Mouse (Mus musculus) intestine, embryonic 15.5 days (tissue): ENCODE results near the gene Tk1. TPM values are rescaled to one million over a fixed set of nuclear protein-coding genes. Genes with fewer than 3 reads are reported as not detected.

Experiments
- ATAC-seq: fragments of 200-750 bp; cut with Nextera tagmentation; 2 replicates; pipeline ENCODE4 v1.8.0; 2017; ENCODE audit warnings: moderate TSS enrichment, moderate library complexity
- H3K27ac ChIP-seq: fragments of 300-500 bp; sonication (generic); 2 replicates; pipeline ENCODE4 v1.5.1; 2015; ENCODE audit warnings: mild to moderate bottlenecking, inconsistent platforms
- H3K27me3 ChIP-seq: fragments of 300-500 bp; sonication (generic); replicated peaks from 2 replicates; pipeline ENCODE4 v1.6.1; 2015; ENCODE audit warnings: inconsistent platforms
- H3K36me3 ChIP-seq: fragments of 300-500 bp; sonication (generic); 2 replicates; pipeline ENCODE4 v1.6.1; 2015; ENCODE audit warnings: inconsistent platforms
- H3K4me1 ChIP-seq: fragments of 300-500 bp; sonication (generic); replicated peaks from 2 replicates; pipeline ENCODE4 v1.6.1; 2015; ENCODE audit warnings: inconsistent platforms
- H3K4me2 ChIP-seq: fragments of 300-500 bp; sonication (generic); replicated peaks from 2 replicates; pipeline ENCODE4 v1.6.1; 2015; ENCODE audit warnings: mild to moderate bottlenecking, inconsistent platforms
- H3K4me3 ChIP-seq: fragments of 300-500 bp; sonication (generic); replicated peaks from 2 replicates; pipeline ENCODE4 v1.5.1; 2015; ENCODE audit warnings: inconsistent platforms
- H3K9ac ChIP-seq: fragments of 300-500 bp; sonication (generic); 2 replicates; pipeline ENCODE4 v1.6.1; 2015; ENCODE audit warnings: inconsistent platforms
- H3K9me3 ChIP-seq: fragments of 300-500 bp; sonication (generic); 2 replicates; pipeline ENCODE4 v1.6.1; 2016; ENCODE audit warnings: inconsistent platforms
- WGBS: fragments of 180-500 bp; shearing (Covaris S2); methylation state at CpG from one replicate; pipeline ENCODE4 v1.1.7; 2015; 5-methylcytosine and 5-hydroxymethylcytosine counted together
- polyA plus RNA-seq: library from polyadenylated mRNA; unstranded; fragments of >200 nt; fragmentation: Nextera tagmentation; extraction: Ambion mirVana; gene quantifications from 2 replicates; pipeline ENCODE4 v1.2.1, GENCODE M21; 2015

The Tk1 gene
- polyA plus RNA-seq, 1 experiment from 2014 or later: 144 TPM

DNA sequence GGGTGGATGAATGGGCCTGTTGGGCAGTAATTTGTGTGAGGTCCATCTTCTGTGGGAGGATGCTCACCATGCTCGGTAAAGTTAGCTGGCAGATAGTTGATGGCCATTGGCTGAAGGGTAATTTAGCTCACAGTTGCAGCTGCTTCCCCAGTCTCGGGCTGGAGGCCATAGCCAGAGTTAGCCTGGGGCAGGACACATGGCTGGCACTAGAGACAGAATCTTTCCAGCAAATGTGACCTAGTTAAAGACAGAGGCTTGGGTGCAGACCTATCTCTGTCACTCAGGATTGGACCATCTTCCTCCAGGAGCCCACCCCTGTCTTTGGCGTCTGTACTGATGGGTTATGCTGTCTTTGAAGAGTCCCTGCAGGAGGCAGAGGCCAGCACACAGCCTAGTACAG lies 32.5 kb upstream of the Tk1 start:
- ATAC-seq: no peak
- WGBS: 43% methylated on average over 3 of the region's 3 CpGs
- H3K9me3 ChIP-seq: no peaks in the 10 kb centered on the region

DNA sequence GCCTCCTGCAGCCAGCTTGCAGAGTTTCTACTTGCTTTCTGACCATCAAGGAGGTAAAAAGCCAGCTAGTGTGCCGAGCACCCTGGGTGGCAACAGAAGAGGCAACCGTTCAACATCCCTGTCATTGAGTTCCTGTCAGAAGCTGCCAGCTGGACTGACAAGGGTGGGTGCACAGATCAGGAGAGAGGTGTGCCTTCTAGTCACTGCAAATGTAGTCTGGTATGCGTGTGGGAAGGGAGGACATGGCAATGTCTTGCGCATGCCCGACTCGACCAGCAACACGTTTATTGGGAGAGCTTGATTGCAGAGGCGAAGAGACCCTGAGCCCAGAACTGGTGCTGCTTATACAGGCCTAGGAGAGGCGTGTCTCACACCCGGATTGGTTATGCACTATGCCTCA lies 31.6 kb upstream of the Tk1 start:
- Histone ChIP-seq H3K9ac (no peak overlapping the region), H3K27ac (no peak overlapping the region), H3K36me3 (peaks cover 37% of the 10 kb centered on the region), H3K4me3 (no peak overlapping the region), H3K27me3 (peaks cover 17% of the 10 kb centered on the region), H3K4me1 (peaks cover 9% of the 10 kb centered on the region; the same call in 1 of the 2 replicates), H3K9me3 (no peaks in the 10 kb centered on the region), H3K4me2 (no peak overlapping the region)
- WGBS: 92% methylated on average over 10 of the region's 10 CpGs
- no peak for ATAC-seq

More for the DNA sequence above, 32.5 kb upstream of the Tk1 start:
- Histone ChIP-seq H3K27me3 (peaks cover 17% of the 10 kb centered on the region), H3K36me3 (peaks cover 28% of the 10 kb centered on the region), H3K4me3 (no peak overlapping the region), H3K4me2 (no peak overlapping the region), H3K9ac (no peak overlapping the region), H3K27ac (no peak overlapping the region), H3K4me1 (peaks cover 9% of the 10 kb centered on the region; the same call in 1 of the 2 replicates)

DNA sequence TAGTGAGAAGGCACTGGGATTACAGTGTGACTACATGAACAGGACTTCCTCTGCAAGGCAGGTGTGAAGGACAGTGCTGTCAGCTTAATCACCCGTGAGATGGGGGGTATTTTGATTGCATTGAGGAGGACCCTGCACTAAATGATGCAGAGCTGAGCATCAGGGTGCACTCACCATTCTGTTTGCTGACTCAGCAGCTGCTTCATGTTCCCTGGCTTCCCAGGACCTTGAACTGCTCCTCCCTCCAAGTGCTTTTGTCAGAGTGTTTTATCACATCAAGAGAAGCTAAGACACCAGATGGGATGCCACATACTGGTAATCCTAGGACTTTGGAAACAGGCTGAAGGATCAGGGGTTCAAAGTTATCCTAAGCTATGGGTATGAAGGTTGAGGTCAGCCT lies 30.1 kb upstream of the Tk1 start:
- Histone ChIP-seq H3K4me2 (no peak overlapping the region), H3K4me1 (0 out of 2 replicates have a peak, but pooled peaks cover 9% of the 10 kb centered on the region), H3K27me3 (peaks cover 13% of the 10 kb centered on the region), H3K9me3 (no peaks in the 10 kb centered on the region), H3K9ac (no peak overlapping the region), H3K27ac (no peak overlapping the region), H3K4me3 (no peak overlapping the region), H3K36me3 (peaks cover 40% of the 10 kb centered on the region)
- no peak for ATAC-seq
- 80% methylated on average over 1 of the region's 1 CpGs for WGBS

DNA sequence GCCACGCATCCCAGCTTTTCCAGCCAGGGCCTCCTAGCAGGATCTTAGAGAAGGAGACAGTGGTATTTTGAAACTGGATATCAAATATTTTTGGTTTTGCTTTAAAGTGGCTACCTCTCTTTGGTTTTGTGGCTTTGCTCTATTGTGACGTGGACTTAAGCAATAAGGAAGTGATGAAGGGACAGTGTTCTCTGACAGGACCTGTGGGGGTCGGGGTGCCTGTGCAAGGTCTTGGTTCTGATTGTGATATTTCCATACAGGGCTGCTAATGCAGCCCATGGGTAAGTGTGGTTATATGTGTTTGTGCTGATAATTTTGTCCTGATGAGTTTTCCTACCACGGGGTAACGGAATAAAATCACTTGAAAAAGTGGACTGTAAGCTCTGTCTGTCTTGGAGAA lies 29.5 kb upstream of the Tk1 start:
- ATAC-seq: no peak
- no peak overlapping the region for H3K4me2 ChIP-seq
- H3K27me3 ChIP-seq: peaks cover 6% of the 10 kb centered on the region
- H3K4me3 ChIP-seq: no peak overlapping the region
- H3K4me1 ChIP-seq: peaks cover 7% of the 10 kb centered on the region
- no peaks in the 10 kb centered on the region for H3K9me3 ChIP-seq
- H3K27ac ChIP-seq: no peak overlapping the region
- peaks cover 40% of the 10 kb centered on the region for H3K36me3 ChIP-seq
- no peak overlapping the region for H3K9ac ChIP-seq
- 93% methylated on average over 5 of the region's 5 CpGs for WGBS

DNA sequence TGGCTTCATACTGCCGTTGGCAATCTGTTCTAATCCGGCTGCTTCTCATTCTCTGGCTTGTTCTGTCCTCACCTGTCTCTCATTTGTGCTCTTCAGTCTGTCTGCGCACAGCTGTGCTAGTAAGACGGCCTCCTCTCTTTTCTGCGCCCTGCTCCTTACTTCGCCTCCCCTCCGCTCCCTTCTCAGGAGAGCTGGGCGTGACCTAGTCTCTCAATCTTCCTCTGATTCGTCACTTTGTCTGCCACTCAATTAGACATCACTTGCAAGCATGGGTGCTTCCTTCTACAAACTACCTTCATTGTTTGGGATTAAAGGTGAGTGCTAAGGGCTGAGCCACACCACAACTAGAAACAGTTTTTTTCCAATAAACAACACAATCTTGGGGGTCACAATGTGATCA lies 28.3 kb upstream of the Tk1 start:
- peaks cover 40% of the 10 kb centered on the region for H3K36me3 ChIP-seq
- H3K27ac ChIP-seq: no peak overlapping the region
- H3K4me3 ChIP-seq: no peak overlapping the region
- H3K9me3 ChIP-seq: no peaks in the 10 kb centered on the region
- H3K27me3 ChIP-seq: no peaks in the 10 kb centered on the region
- H3K9ac ChIP-seq: no peak overlapping the region
- H3K4me2 ChIP-seq: no peak overlapping the region
- no peak for ATAC-seq
- 89% methylated on average over 9 of the region's 9 CpGs for WGBS
- peaks cover 8% of the 10 kb centered on the region for H3K4me1 ChIP-seq

DNA sequence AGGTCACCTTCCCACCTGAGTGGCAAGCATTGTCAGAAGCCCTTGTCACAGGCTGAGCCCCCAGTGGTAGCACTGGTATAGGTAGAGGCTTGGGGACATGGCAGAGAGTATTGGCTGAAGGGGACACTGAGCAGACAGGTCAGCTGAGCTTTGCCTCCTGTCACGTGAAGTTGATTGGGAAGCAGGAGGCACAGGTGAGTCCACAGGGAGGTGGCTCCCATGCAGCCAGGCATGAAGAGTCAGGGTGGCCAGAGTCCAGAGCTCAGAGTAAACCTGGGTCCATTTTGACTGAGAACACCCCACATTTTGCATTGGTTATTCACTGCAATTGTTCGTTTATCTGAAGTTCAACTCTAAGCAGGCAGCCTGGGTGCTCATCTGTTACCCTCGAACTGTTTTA lies 27.0 kb upstream of the Tk1 start:
- ATAC-seq: no peak
- H3K36me3 ChIP-seq: peaks cover 40% of the 10 kb centered on the region
- 67% methylated on average over 3 of the region's 3 CpGs for WGBS

DNA sequence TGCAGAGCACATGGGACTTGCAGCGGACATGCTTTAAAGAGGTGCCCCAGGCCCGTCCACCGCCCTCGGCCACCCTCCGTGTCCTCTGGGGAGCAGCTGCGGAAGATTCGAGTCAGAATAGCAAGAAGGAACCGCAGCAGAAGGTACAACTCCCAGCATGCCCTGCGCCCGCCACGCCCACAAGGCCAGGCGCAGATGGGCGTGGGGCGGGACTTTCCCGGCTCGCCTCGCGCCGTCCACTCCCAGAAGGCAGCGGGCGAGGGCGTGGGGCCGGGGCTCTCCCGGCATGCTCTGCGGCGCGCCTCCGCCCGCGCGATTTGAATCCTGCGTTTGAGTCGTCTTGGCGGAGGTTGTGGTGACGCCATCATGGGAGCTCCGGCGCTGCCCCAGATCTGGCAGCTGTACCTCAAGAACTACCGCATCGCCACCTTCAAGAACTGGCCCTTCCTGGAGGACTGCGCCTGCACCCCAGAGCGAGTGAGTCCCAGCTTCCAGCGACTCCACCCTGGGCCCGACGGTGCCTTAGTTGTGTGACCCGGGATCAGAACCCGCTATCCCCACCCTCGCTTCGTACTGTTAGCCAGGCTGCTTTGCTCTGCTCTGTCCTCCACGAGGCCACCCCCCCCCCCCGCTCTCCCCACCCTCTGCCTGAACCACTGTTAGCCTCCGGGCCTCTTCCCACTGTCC lies 23.2 kb upstream of the Tk1 start, which contains the start of gene Birc5:
TSS of gene Birc5 (plus strand) at position 267 of the 687 bp plus-strand sequence.
- Histone ChIP-seq H3K9ac (peak within 1 kb of the TSS; percentile 81), H3K27me3 (no peaks in the 10 kb centered on the region), H3K9me3 (no peaks in the 10 kb centered on the region), H3K27ac (peak within 1 kb of the TSS; percentile 99), H3K4me3 (peak within 1 kb of the TSS; percentile 69), H3K36me3 (peaks cover 17% of the 10 kb centered on the region), H3K4me1 (peaks cover 23% of the 10 kb centered on the region), H3K4me2 (peak within 1 kb of the TSS; percentile 85)
- peak; percentile 94 for ATAC-seq
- WGBS: under 1% methylated on average over 51 of the region's 51 CpGs

More for the DNA sequence above, 27.0 kb upstream of the Tk1 start:
- Histone ChIP-seq H3K4me1 (peaks cover 13% of the 10 kb centered on the region), H3K9ac (no peak overlapping the region), H3K27ac (no peak overlapping the region), H3K4me2 (no peak overlapping the region), H3K4me3 (no peak overlapping the region), H3K27me3 (no peaks in the 10 kb centered on the region), H3K9me3 (no peaks in the 10 kb centered on the region)

DNA sequence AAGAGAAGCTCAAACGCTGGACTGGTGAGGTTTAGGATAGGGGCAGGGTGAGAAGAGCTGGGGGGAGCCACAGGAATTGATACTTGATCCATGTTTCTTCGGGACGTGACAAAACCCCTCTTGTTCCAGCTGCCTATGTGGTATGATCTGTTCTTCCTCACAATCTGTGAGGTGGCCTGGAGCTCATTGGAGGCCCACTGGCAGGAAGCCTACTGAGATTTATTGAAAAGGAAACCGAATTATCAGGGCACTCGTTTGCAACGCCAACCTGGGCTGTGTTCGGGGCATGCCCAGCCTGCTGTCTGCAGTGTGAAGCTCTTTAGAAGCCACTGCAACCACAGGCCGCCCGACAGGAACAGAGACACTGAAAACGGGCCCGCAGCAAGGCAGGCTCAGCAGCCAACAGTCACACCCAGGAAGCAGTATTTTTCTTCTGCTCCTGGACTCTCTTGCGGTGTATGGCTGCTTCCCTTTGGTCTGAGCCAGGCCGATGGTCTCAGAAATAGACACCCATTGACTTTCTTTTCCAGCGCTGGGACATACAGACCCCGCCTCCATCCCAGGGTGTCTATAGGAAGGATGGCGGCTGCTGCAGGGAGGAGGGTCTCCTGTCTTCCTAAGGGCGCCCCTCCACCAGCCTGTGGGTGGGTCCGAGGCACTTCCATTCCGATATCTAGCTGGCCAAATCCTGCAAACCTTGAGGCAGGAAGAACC lies 22.5 kb upstream of the Tk1 start:
- no peaks in the 10 kb centered on the region for H3K9me3 ChIP-seq
- H3K4me3 ChIP-seq: peak overlapping the region; percentile 69
- peaks cover 12% of the 10 kb centered on the region for H3K36me3 ChIP-seq
- H3K9ac ChIP-seq: peak overlapping the region; percentile 81
- peaks cover 23% of the 10 kb centered on the region for H3K4me1 ChIP-seq
- peak; percentile 70 for ATAC-seq
- WGBS: 4% methylated on average over 19 of the region's 19 CpGs
- peak overlapping the region; percentile 99 for H3K27ac ChIP-seq
- peak overlapping the region; percentile 85 for H3K4me2 ChIP-seq
- H3K27me3 ChIP-seq: no peaks in the 10 kb centered on the region

DNA sequence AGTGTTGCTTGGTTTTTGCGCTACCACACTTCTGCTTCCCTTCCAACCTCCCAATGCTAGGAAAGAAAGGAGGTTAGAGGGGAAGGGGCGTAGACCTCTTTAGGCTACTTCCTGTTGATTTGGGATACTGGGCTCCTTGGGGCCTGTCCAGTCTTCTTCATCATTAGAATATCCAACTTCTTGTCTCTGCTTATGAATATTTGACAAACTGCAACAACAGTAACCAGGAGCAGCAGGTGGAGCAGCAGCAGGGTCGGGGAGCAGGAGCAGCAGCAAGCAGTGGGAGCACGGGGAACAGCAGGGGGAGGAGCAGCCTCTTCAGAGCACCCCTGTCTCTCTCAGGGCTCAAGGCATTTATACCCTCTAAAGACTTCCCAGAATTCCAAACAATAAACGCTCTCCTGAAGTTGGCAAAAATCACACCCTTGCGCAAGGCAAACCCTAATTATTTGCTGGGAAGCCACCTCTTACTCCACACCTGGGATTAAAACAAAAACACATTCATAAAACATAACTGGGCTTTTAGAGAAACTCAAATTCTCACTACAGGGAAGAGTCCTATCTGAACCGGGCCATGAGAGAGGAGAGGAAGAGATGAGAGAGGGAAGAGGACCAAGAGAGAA lies 21.8 kb upstream of the Tk1 start:
- Histone ChIP-seq H3K4me2 (peak overlapping the region; percentile 85), H3K9ac (peak overlapping the region; percentile 81), H3K9me3 (no peaks in the 10 kb centered on the region), H3K27ac (peak overlapping the region; percentile 99), H3K36me3 (peaks cover 5% of the 10 kb centered on the region), H3K4me1 (peaks cover 23% of the 10 kb centered on the region), H3K27me3 (no peaks in the 10 kb centered on the region), H3K4me3 (peak overlapping the region; percentile 69)
- ATAC-seq: no peak
- 69% methylated on average over 7 of the region's 7 CpGs for WGBS

DNA sequence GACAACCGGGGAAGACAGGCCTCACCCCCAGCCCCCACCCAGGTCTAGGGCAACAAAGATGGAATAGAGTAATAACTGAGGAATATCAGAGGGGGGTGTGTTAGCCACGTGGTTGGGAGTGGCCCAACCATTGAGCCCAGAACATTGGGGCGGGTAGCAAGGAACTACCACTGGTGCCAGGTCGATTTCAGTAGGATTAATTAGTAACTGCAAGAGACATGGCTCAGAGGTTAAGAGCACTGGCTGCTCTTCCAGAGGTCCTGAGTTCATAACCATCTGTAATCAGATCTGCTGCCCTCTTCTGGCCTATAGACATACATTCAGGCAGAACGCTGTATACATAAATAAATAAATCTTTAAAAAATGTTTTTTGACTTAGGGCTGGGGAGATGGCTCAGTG lies 20.7 kb upstream of the Tk1 start:
- Histone ChIP-seq H3K36me3 (peaks cover 1% of the 10 kb centered on the region; the same call in 1 of the 2 replicates), H3K4me3 (no peak overlapping the region), H3K27me3 (no peaks in the 10 kb centered on the region), H3K27ac (no peak overlapping the region; the same call in 1 of the 2 replicates), H3K9me3 (no peaks in the 10 kb centered on the region), H3K4me1 (peaks cover 23% of the 10 kb centered on the region), H3K9ac (no peak overlapping the region), H3K4me2 (no peak overlapping the region)
- ATAC-seq: peak; percentile 70
- 45% methylated on average over 5 of the region's 5 CpGs for WGBS

DNA sequence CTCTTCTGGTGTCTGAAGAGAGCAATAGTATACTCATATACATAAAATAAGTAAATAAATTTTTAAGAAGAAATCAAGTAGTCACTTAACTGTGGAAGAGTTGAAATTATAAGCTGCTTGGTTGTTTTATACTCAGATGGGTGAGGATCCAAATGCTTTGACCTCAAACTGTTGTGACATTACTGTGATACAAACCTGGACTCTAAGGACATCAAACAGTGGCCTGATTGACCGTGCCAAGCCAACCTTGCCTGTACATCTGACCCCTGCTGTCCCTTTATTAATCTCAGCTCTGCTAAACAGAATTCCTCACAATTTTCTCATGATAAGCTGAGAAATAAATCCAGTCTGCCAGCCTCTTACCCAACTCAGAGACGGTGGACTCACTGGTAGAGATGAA lies 19.8 kb upstream of the Tk1 start:
- Histone ChIP-seq H3K4me3 (no peak overlapping the region), H3K4me1 (peaks cover 23% of the 10 kb centered on the region), H3K9me3 (no peaks in the 10 kb centered on the region), H3K27me3 (no peaks in the 10 kb centered on the region), H3K9ac (no peak overlapping the region), H3K4me2 (no peak overlapping the region), H3K36me3 (no peaks in the 10 kb centered on the region), H3K27ac (no peak overlapping the region)
- ATAC-seq: no peak
- WGBS: 80% methylated on average over 2 of the region's 2 CpGs

DNA sequence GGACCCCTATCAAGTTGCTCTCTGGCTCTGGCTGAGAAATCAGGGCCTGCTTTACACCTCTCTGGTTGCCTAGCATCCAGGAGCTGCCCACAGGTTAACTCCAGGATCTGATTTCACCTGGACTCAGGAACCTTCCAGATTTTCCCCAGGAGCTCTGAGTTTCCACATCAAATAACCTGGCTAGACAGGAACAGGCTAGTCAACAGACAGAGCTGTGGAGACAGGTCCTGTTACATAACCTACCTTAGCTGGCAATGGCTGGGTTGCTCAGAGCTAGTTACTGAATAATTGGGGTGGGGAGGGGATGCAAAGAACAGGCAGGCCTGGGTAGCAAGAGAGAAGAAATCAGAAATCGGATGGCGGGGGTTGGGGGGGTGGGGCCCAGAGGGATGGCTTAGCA lies 19.1 kb upstream of the Tk1 start:
- peaks cover 18% of the 10 kb centered on the region for H3K4me1 ChIP-seq
- no peak overlapping the region for H3K4me2 ChIP-seq
- H3K4me3 ChIP-seq: no peak overlapping the region
- no peak for ATAC-seq
- no peak overlapping the region for H3K9ac ChIP-seq
- WGBS: 65% methylated on average over 2 of the region's 2 CpGs
- no peaks in the 10 kb centered on the region for H3K36me3 ChIP-seq
- no peaks in the 10 kb centered on the region for H3K9me3 ChIP-seq
- H3K27me3 ChIP-seq: no peaks in the 10 kb centered on the region
- no peak overlapping the region for H3K27ac ChIP-seq
